Mouse (Mus musculus) 3134 (cell line): ENCODE measurements around the gene Pip4k2a.

Experiments used
- DNase-seq: peaks from one replicate; pipeline ENCODE4 v3.0.0-alpha.2; 2011; ENCODE audit warnings: low spot score; ENCODE audit not compliant: insufficient read length; ENCODE audit errors: extremely low read depth

The Pip4k2a gene

GRCm38 (mm10) chr2:18930318-18931060 is 67.4 kb downstream of the Pip4k2a start:
- no peak for DNase-seq

GRCm38 (mm10) chr2:18928597-18929257 is 69.2 kb downstream of the Pip4k2a start:
- DNase-seq = no peak

GRCm38 (mm10) chr2:18928196-18928595 is 69.7 kb downstream of the Pip4k2a start:
- peak; percentile 50 for DNase-seq

DNA sequence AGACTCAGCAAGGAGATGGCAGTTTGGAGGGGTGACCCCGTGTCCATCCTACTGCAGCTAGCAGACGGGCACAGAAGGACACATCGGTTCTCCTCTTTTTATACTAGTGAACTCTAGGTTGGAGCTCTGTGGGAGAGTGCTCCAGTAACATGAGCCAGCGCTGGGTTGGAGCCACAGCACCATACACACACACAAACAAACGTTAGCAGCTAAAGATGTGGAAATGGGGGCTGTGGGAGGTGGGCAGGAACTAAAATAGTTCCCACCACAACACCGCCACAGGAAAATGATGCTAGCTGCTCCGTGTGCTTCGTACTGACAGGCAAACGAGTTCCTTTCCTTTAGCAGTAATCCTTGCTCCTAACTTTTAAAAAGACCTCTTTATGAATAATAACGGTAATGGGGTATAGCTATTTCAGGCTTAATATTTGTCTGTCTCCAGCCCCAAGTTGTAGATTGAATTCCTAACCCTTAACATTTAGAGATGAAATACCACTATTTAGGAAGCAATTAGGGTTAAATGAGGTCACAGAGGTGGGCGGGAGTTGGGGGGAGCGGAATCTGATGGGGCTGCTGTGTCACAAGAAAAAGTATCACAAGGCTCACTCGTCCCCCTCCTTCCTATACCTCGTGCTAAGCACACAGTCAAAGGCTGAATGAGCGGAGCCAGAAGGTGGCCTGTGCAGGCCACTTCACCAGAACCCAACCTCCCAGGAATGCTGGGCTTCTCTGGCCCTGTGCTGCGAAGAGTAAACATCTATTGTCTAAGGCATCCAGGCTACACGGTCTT is 73.9 kb downstream of the Pip4k2a start:
- no peak for DNase-seq

GRCm38 (mm10) chr2:18923098-18923649 is 74.8 kb downstream of the Pip4k2a start:
- no peak for DNase-seq

DNA sequence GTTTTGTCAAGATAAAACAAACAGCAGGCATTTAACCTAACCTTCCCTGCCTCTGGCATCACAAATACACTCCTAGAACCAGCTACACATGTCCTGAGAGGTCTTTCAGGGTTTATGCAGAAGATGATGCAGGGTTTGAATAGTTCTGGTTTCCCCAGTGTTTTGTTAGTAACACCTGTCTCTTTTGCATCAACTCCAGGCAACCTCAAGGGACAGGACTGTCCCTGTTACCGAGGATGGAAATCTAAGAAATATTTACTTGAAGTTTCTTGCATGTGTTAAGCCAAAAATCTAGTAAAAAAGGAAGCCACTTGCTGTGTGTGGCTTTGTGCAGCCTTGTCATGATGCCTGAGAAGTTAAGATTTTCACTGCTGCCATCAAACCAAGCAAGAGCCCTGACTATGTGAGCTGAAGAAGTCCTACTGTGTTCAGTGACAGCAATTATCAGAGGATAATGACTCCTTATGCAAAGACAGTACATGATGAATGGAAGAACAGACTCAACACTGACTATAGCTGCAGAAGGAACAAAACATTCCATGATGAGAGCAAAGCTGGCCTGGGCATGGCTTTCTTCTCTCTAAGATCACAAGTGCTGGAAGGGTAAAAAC is 76.3 kb downstream of the Pip4k2a start:
- no peak for DNase-seq

- DNase-seq = no peak
These were observed 77.5 kb downstream of the Pip4k2a start for GRCm38 (mm10) chr2:18920461-18920877.

DNA sequence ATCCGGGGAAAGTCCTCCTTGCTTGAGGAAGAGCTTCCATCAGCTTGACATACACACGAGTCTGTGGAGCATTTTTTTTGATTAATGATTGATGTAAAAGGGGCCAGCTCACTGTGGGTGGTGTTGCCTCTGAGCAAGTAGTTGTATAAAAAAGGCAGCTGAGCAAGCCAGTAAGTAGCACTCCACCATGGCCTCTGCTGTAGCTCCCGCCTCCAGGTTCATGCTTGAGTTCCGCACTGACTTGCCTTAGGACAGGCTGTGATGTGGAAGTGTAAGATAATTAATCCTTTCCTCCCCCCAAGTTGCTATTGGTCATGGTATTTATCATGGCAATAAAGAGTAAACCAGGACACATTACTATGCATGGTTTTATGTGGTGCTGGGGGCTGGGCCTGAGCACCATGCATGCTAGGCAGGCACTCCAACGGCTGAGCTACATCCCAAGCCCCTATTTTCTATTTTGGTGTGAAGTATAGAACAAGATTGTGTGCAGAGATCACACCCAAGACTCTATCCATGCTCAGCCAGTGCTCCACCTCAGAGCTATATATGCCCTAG is 78.0 kb downstream of the Pip4k2a start:
- DNase-seq = no peak

GRCm38 (mm10) chr2:18917838-18918237 is 80.1 kb downstream of the Pip4k2a start:
- DNase-seq = no peak

DNA sequence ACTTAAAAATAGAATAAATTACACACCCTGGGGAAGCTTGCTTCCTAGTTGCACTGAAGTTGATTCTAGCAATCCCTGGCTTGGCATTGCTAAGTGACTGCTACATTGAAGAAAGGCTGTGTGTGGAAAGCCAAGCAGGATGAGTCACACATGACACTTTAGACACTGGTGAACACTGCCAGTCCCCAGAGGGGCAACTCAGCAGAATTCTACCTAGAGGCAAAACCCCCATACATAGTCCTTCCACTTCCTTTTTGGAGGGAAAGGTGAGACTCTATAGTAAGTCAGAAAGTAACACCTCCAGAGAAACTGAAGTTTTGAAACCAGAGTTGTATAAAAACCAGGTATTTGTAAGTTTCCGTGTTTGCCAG is 80.6 kb downstream of the Pip4k2a start:
- peak; percentile 13 for DNase-seq

- DNase-seq = no peak
These were observed 81.1 kb downstream of the Pip4k2a start for GRCm38 (mm10) chr2:18916615-18917379.

- no peak for DNase-seq
These were observed 81.9 kb downstream of the Pip4k2a start for GRCm38 (mm10) chr2:18916042-18916407.

DNA sequence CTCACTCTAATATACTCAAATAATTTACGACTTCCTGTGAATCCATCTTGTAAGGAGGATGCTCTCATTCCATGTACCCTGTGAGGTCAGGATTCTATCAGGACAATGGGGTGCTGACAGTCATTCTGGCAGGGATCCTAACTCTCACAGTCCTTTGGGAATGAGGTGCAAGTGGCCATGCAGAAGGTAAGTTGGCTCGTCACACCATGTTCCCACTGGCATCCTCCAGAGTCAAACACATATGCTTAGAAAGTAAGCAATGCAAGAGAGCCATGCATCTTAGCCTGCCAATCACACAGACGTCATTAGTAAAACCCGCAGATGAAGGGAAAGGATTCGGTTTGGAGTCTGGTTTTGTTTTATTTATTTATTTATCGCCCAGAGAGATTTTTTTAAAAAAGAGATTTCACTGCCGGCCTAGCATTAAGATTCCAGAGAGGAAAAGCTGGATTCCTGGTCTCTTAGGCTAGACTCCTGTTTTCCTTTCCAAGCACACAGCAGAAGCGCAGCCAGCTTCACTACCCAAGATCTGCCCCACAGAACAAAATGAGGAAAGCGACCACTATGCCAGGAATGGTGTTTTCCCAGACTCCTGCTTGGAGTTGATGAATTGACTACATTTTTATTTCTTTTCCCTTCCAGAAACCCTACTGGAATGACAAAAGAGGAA is 82.4 kb downstream of the Pip4k2a start:
- DNase-seq = no peak

GRCm38 (mm10) chr2:18914750-18915149 is 83.2 kb downstream of the Pip4k2a start:
- DNase-seq = no peak

DNA sequence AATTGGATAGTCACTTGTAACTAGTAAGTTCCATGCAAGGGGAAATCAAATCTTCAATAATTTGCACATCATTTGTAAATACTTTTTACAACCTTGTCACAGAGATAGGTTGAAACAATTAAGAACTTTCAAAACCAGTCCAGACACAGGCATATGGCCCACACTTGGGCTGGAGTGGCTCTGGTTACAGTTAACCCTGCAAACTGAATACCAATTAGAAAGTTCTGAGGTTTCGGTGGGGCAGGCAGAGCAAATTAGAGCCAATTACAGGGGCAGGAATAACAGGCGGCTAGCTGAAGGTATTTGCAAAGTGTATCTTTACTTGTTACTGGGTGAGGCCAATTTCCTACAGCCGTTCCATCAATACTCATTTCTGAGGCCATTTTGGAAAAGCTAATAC is 84.3 kb downstream of the Pip4k2a start:
- no peak for DNase-seq

GRCm38 (mm10) chr2:18911251-18911934 is 86.5 kb downstream of the Pip4k2a start:
- DNase-seq = no peak

DNA sequence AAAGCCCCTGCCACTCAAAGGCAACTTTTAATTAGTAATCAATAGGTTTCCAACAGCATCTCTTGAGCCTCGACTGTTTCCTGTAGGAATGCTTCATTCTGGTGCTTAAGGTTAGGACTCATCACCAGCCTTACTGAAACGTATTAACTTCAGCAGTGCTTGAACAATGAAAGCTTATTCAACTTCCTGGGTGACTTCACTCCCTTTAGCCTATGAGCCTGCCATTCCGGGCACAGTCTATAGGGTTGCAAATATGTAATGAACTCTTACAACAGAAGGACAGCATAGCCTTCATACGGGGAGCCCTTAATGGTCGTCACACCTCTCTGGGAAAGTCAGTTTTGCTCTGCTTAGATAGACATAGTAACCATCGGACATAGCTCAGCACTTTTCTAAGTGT is 87.7 kb downstream of the Pip4k2a start:
- no peak for DNase-seq

GRCm38 (mm10) chr2:18909713-18910112 is 88.2 kb downstream of the Pip4k2a start:
- no peak for DNase-seq

- DNase-seq = no peak
These were observed 90.7 kb downstream of the Pip4k2a start for GRCm38 (mm10) chr2:18907269-18907668.
